Mouse (Mus musculus): ENCODE results near the gene Drc3. TPM values are rescaled to one million over a fixed set of nuclear protein-coding genes. Genes with fewer than 3 reads are reported as not detected.
"Not testable (repeated sequence)": the region's sequence is repeated elsewhere in the genome, so short reads cannot be mapped to it uniquely, and the experiment has no call there.

The Drc3 gene
- total RNA-seq, 2 experiments from 2014 or later = 2.4 to 2.5 TPM

DNA sequence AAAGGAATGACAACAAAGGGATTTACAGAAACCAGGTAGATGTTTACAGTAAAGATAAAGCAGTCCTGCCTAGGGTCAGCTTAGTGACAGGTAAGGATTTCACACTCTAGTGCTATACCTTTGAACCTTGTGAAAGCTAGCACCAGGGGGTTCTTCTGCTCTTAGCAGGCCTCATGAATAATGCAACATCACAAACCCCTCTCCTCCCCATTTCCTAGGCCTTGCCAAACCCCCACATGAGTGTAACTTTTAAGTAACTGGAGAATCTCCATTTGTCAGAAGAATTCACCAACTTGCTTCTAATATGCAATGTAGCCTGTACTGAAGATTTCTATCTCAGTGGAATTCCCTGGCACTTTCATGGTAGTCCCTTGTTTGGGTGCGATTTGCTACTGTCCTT, 86.5 kb downstream of the Drc3 start:
- intact Hi-C loops (cut with DNase I); DNase-seq: not testable (repeated sequence)

DNA sequence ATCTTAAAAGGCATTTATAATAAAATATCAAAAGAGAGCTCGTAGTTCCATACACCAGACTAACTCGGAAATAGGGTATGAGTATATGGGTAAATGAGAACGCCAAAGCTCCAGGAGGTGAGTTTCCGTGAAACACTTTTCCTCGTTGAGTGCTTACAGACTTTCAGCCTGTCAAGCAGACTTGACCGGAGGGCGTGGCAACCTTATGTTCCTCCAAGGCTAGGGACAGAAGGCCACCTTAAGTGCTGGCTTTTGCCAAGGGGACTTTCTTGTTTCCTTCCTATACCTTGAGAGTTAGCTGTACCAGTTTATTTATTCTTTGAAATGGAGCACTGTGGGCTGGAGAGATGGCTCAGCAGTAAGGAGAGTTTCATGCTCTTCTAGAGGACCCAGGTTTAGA, 87.0 kb downstream of the Drc3 start:
- intact Hi-C loops (cut with DNase I) = no loop called here
- no peak for DNase-seq

GRCm38 (mm10) chr11:60442896-60443295, 89.8 kb downstream of the Drc3 start:
- intact Hi-C loops (cut with DNase I) = no loop called here
- DNase-seq = no peak

Other genes starting within 250 kb of the Drc3 start
- gene Rai1, start 248.3 kb upstream of the Drc3 start, total RNA-seq (2021) = 10 to 100 TPM; 24.2 to 24.5 TPM
- 10 to 100 TPM; 28.9 to 39.5 TPM for gene Srebf1, start 130.7 kb upstream of the Drc3 start, total RNA-seq (2021)
- 100 to 1,000 TPM; 101 to 113 TPM for gene Tom1l2, start 424 bp upstream of the Drc3 start, total RNA-seq (2021)
- 10 to 100 TPM; 47.7 to 49.8 TPM for gene Gid4, start 63.8 kb downstream of the Drc3 start, total RNA-seq (2021)
- gene Atpaf2, start 65.1 kb downstream of the Drc3 start, total RNA-seq (2021) = 10 to 100 TPM; 40.8 to 43.9 TPM
- gene Drg2, start 101.3 kb downstream of the Drc3 start, total RNA-seq (2021) = 10 to 100 TPM; 28.6 to 32.0 TPM
- under 1 TPM; 0.08 to 0.11 TPM for gene Myo15, start 116.0 kb downstream of the Drc3 start, total RNA-seq (2021)
- gene Alkbh5, start 183.1 kb downstream of the Drc3 start, total RNA-seq (2021) = 10 to 100 TPM; 78.2 to 82.4 TPM